Mouse (Mus musculus): ENCODE results near the gene Prpf4. TPM values are rescaled to one million over a fixed set of nuclear protein-coding genes. Genes with fewer than 3 reads are reported as not detected.

Prpf4 gene
- total RNA-seq, 1 experiment from 2014 or later, result 10.7 TPM

DNA sequence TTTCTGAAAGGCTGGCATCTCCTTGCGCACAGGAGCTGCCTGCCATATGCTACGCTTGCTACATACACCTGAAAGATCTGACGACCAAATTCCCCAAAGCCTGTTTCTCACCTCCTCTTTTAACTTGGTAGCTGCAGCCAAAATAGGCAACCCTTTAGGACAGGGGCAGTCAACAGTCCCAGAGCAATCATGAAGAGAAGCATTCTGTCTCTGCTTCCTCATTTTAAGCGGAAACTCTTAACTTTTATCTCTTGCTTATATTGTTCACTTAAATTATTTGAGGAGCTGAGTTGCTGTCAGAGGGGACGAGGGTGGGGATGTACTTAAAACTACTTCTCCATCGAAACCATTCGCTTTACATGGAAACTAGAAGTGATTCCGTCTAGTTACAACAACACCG, 21.0 kb downstream of the Prpf4 start:
- no peak for ATAC-seq (replicated peaks; ENCODE audit: insufficient number of reproducible peaks, low FRiP score, low TSS enrichment, poor library complexity, severe bottlenecking)

DNA sequence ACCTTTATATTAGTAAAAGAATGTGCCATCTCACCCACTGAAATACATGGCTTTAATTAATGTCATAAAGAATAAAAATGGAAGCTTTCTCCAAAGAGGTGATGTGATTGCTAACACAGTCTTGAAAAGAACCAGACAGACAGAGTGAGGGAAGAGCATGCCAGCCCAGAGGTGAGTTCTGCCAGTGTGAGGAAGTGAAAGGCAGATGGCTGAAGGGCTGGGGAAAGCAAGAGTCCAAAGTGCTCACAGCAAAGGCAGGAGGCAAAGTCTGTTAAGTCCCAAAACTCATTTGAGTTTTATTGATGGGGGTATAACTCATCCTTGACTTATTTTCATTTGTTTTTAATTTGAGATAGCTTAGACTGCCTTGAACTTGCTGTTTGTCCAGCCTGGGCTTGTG, 22.1 kb downstream of the Prpf4 start:
- no peak for ATAC-seq (replicated peaks; ENCODE audit: insufficient number of reproducible peaks, low FRiP score, low TSS enrichment, poor library complexity, severe bottlenecking)

DNA sequence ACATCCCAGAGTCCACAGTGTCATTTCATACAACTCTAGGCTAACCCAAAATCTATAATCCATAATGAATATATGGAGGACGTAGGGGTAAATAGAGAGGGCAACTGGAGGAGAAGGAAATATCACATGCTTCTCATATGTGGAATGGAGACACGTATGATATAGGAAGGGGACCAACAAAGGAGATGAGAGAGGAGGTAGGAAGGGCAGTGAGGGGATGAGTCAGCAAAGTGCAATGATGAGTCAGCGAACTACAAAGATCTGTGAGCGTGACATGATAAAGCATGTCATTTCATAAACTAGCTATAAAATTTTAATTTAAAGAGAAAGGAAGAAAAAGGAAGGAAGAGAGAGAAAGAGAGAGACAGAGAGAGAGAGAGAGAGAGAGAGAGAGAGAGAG, 22.9 kb downstream of the Prpf4 start:
- ATAC-seq (replicated peaks; ENCODE audit: insufficient number of reproducible peaks, low FRiP score, low TSS enrichment, poor library complexity, severe bottlenecking), result no peak

DNA sequence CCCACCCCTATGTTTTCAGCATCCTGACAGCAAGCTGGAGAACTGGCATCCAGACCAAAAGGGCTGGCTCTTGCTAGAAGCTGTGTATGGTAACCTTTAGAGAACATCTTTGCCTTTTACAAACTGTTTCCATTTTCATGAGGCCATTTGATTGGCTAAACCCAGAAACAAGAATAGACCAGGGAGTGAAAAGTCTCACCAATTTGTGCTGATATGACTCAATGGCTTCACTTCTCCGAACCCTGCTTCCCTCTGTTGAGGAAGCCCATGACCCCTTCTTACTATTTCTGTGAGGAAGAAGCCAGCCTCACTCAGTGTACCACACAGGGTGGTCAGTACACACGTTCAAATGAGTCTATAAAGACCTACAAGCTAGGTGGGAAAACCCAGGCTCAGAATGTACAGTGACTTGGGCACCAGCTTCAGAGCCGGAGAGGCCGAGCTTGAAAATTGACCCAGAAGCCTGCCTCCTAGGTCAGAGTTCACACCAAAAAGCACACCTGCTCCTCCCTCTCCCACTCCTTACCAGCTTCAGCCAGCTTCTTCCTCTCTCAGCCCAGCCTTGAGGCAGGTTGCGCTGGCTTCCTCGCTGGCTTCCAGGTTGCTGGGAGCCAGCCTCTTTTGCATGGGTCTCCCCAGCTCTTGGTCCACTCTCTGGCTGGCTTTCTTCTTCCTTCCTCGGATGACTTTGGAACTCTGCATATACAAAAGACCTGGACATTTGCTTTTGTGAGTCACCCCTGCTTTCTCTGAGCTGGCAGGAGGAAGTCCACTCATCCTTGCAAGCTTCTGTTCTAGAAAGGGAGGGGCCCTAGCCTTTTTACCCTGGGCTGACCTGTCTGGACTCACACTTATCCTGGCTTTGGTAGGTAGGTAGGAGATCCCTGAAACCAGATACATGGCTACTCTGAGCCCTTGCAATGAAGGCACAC, 25.6 kb downstream of the Prpf4 start:
- ATAC-seq (replicated peaks; ENCODE audit: insufficient number of reproducible peaks, low FRiP score, low TSS enrichment, poor library complexity, severe bottlenecking), result no peak

DNA sequence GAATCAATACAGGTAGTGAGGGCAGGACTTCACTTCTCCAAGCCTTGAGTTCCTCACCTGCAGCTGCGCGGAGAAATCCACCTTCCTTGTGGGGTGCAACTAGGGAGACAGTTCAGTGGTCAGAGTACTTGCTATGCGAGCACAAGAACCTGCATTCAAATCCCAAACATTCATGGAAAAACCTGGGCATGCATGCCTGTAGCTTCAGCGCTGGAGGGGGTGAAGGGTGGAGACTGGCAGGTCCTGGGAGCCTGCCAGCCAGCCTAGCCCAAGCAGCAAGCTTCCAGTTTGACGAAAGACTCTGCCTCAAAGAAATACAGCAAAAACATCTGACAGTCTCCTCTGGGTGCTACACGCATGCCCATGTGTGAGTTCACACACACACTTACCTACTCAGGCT, 26.5 kb downstream of the Prpf4 start, which contains the start of gene Rnf183:
Rnf183 (minus strand) TSS at position 172 of the 400 bp plus-strand sequence.
- ATAC-seq (replicated peaks; ENCODE audit: insufficient number of reproducible peaks, low FRiP score, low TSS enrichment, poor library complexity, severe bottlenecking), result no peak

DNA sequence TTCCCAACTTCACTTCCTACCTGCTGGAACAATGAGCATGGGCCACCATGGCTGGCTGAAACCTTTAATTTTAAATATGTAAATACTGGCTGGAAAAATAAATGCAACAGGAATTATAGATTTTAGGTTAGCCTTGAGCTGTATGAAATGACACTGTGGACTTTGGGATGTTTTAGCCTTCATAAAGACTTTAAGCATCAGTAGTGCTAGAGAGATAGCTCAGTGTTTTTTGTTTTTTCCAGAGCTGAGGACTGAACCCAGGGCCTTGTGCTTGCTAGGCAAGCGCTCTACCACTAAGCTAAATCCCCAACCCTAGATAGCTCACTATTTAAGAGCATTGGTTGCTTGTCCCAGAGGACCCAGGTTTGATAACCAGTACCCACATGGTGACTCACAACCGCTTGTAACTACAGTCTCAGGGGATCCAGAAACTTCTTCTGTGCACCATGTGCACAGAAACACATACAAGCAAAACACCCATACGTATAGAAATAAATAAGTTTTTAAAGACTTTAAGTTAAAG, 28.7 kb downstream of the Prpf4 start:
- no peak for ATAC-seq (replicated peaks; ENCODE audit: insufficient number of reproducible peaks, low FRiP score, low TSS enrichment, poor library complexity, severe bottlenecking)

DNA sequence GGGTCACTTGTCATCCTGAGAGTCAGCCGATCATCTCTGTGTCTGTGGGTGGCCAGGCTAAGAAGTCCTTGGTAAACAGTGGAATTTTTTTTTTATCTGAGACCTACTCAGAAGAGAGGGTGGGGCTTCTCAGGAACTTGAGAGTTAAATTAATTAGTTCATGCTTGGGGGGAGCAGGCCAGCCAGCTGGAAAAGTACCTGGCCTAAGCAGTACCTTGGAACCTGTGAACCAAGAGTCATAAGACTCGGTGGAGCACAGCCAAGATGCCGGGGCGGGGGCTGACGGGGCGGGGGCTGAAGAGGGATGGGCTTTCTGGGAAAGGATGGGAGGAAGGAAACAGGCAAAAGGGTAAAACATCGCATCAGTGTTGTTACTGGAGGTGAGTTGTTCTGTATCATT, 29.3 kb downstream of the Prpf4 start:
- ATAC-seq (replicated peaks; ENCODE audit: insufficient number of reproducible peaks, low FRiP score, low TSS enrichment, poor library complexity, severe bottlenecking), result no peak

DNA sequence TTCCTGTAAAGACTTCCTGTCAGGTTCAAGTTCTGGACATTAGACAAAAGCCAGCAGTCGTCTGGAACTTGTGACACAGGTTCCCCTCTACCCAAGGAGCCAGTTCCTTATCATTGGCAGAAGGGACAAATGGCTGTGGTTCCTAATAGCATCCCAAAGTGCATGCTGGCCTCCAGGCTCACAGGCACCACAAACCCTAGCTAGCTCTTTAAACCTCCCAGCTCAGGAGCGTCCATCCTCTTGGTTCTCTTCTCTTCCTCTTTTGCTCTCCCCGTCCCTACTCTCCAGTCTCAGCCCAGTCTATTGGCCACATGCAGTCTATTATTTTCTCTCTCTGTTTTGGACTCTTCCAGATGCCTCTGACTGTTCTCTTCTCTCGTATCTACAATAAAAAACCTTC, 31.2 kb downstream of the Prpf4 start:
- ATAC-seq (replicated peaks; ENCODE audit: insufficient number of reproducible peaks, low FRiP score, low TSS enrichment, poor library complexity, severe bottlenecking), result no peak

DNA sequence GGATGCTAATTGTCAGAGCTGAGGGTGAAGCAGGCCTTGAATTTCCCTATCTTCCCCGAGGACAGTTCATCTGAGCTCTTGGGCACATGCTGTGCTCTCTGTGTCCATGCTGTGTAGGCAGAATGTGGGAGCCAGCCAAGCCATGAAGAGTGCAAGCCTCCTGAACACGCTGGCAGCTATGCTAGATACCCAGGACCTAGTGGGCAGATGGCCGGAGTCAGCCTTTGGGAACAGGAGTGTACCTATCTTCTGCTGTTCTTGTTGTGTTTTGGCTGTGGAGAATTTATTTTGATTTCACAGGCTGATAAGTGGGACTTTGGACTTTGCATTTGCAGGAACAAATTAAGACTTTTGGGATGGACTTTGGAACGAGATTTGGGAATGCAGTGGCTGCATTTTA, 31.9 kb downstream of the Prpf4 start:
- no peak for ATAC-seq (replicated peaks; ENCODE audit: insufficient number of reproducible peaks, low FRiP score, low TSS enrichment, poor library complexity, severe bottlenecking)

DNA sequence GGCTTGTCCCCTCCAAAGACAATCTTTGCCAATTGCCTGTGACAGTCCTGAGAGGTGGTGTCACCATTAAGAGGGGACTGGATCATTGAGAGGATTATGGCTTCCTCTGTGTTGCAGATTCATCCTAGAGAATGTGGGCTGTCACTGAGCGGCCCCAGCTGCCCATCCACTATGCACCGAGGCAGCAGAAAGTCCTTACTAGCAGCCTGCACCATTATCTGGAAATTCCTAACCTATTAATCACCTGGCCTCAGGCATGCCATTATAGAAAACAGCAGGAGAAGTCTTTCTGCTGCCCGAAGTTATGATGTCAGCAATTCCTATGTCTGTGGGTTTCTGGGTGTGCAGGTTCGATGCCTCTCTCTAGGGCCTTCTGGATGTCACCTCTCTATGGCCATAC, 32.4 kb downstream of the Prpf4 start:
- no peak for ATAC-seq (replicated peaks; ENCODE audit: insufficient number of reproducible peaks, low FRiP score, low TSS enrichment, poor library complexity, severe bottlenecking)

DNA sequence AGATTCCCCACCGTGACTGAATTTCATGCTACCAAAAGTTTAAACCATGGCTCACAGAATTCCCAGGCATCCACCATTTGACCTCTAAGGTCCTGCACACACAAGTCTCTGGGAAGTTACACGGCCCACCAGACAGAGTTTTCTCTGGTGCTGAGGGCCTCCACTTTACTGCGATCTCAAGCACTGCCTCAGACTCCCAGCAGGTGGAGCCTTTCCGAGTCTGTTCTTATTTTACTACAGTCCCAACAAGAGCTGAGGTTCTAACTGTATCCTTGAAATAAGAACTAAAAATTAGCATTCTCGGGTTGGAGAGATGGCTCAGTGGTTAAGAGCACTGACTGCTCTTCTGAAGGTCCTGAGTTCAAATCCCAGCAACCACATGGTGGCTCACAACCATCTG, 46.4 kb downstream of the Prpf4 start:
- ATAC-seq (replicated peaks; ENCODE audit: insufficient number of reproducible peaks, low FRiP score, low TSS enrichment, poor library complexity, severe bottlenecking), result no peak

DNA sequence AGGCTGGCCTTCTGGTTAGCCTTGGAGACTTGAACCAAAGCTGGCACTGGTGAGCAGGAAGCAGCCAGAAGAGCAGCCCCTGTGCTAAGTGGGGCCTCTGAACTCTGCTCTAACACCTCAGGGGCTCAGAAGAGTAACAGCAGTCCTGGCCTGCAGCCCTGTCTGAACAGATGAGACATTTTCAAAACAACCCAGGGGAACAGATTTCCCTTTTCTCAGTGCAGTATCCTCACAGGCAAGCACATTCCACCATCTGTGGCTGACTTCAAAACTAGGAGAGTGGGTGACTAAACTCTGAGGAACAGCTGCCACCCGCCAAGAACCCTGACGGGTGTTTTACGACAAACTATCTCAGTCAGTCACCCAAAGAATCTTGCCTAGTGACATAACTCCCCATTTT, 50.5 kb downstream of the Prpf4 start:
- no peak for ATAC-seq (replicated peaks; ENCODE audit: insufficient number of reproducible peaks, low FRiP score, low TSS enrichment, poor library complexity, severe bottlenecking)

DNA sequence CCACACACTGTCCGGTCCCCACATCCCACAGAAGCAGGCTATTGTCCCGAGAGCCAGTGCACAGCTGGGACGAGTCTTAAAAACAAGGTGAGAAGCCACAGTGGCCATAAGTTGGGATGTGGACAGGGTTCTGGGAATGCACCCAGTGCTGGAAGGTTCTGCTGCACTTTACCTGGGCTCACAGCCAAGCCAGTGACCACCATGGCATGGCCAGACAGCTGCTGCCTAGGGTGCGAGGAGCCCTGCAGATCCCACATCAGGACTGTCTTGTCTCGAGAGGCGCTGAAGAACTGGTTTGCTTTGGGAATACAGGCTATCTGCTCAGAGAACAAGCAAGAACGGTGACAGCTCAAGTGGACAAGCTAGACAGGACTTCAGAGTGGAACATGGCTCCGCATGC, 51.8 kb downstream of the Prpf4 start:
- ATAC-seq (replicated peaks; ENCODE audit: insufficient number of reproducible peaks, low FRiP score, low TSS enrichment, poor library complexity, severe bottlenecking), result no peak

DNA sequence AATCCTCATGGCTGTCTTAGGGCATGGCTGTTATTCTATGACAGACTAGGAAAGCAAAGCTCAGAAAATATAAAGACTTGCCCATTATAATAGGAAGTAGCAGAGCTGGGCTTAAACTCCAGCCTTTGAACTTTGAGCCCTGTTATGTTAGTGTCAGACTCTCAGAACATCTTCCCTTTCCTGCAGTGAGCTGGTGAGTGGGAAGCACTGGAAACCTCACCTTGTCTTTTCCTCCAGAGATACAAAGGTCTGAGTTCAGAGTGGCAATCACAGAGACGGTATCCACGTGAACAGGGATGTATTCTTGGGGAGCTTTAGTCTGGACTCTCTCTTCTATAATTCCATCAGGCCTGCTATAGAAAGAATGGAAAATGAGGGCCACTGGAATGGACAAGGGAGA, 54.5 kb downstream of the Prpf4 start:
- ATAC-seq (replicated peaks; ENCODE audit: insufficient number of reproducible peaks, low FRiP score, low TSS enrichment, poor library complexity, severe bottlenecking), result no peak

DNA sequence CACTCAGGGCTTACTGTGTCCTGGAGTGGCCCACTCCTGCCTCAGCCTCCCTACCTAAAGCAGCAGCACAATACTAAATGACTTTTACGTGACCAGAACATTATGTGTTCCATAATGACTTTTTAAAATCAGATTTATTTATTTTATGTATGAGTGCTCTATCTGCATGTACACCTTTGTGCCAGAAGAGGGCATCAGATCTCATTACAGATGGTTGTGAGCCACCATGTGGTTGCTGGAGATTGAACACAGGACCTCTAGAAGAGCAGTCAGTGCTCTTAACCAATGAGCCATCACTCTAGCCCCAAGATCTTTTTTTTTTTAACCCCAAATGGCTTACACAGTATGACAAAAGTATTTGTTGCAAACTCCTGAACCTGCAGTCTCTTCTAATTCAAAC, 59.6 kb downstream of the Prpf4 start:
- ATAC-seq (replicated peaks; ENCODE audit: insufficient number of reproducible peaks, low FRiP score, low TSS enrichment, poor library complexity, severe bottlenecking), result no peak

DNA sequence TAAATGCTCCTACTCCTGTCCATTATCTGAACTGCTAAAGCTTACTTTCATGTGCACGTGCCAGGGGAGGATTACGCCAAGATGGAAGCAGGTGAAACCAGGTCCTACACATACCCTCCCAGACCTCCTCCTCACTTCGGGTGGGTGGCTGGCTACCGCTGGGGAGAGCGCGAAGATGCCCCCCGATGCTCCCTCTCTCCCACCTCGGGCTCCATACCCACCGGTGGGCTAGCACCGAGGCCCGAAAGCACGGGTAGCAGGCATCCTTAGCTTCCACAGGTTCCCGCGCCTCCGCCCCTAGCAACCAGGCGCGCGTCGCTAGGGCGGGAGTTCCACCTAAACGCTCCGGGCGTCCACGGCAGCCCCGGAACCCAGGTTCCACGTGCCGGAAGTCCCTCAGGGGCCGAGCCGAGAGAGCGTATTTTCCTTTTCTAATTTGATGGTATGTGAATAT, 62.0 kb downstream of the Prpf4 start, which contains the start of gene Wdr31:
Wdr31 (minus strand) TSS at position 299 of the 454 bp plus-strand sequence.
- peak; percentile 93 for ATAC-seq (replicated peaks; ENCODE audit: insufficient number of reproducible peaks, low FRiP score, low TSS enrichment, poor library complexity, severe bottlenecking)

DNA sequence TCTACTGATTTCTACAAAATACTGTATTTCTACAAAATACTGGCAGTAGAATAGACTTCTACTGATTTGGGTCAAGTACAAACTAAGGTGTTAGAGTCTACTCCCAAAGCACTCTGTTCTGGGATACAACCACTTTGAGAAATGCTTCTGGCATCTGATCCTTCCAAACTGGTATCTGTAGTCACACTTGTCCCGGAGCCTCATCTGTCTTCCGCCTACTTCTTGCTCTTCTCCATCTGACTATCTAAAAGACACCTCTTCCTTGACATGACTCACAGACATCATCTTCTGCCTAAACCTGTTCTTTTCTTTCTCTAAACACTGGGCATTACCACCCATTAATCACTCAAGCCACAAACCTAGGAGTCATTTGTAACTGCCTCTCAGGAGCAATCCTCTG, 63.5 kb downstream of the Prpf4 start:
- no peak for ATAC-seq (replicated peaks; ENCODE audit: insufficient number of reproducible peaks, low FRiP score, low TSS enrichment, poor library complexity, severe bottlenecking)

DNA sequence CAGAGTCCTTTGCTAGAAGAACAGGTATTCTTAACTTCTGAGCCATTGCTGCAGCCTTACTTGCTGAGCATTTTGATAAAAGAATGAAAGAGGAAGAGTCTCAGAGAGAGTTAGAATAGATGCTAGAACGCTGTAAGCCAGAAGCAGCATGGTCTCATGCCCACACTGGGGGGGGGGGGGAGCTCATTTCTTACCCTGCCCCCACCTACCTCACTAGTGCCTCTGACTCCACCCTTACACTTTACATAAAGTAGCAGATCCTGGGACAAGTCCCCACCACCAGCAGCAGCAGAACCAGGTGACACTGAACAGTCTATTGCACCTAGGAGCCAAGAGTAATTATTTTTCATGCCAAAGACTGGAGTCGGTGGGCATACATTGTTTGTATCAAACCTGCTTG, 66.5 kb downstream of the Prpf4 start:
- ATAC-seq (replicated peaks; ENCODE audit: insufficient number of reproducible peaks, low FRiP score, low TSS enrichment, poor library complexity, severe bottlenecking), result no peak

DNA sequence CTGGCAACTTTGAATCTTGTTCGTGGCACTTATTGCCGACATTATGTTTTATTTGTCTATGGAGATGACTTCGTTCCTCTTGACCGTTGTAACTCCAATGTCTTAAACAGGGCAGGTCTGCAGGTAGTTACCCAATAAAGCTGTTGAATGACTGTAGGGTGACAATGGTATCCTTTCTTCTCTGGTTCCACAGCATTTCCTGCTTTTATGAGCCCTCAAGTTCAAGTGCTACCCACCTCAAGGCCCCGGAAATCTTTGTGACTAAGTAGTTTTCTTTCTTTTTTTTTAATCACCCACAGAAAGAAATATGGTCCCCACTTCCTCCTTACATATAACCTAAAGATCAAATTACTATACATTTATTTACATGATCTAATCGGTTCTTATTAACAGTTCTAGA, 67.2 kb downstream of the Prpf4 start:
- no peak for ATAC-seq (replicated peaks; ENCODE audit: insufficient number of reproducible peaks, low FRiP score, low TSS enrichment, poor library complexity, severe bottlenecking)
